Mouse (Mus musculus) heart, postnatal 0 days (tissue): ENCODE results near the gene Ell2. TPM values are rescaled to one million over a fixed set of nuclear protein-coding genes. Genes with fewer than 3 reads are reported as not detected.

ENCODE experiments used
- ATAC-seq: fragments of 200-750 bp; cut with Nextera tagmentation; 2 replicates; pipeline ENCODE4 v1.8.0; 2017; ENCODE audit warnings: low read depth, moderate number of reproducible peaks, moderate library complexity; ENCODE audit not compliant: insufficient read depth
- DNase-seq: peaks from one replicate; pipeline ENCODE4 v3.0.0-alpha.2; 2016; ENCODE audit warnings: low spot score
- H3K27ac ChIP-seq: fragments of 300-500 bp; sonication (generic); 2 replicates; pipeline ENCODE4 v1.5.1; 2014; ENCODE audit warnings: low read depth, mild to moderate bottlenecking
- H3K27me3 ChIP-seq: fragments of 300-500 bp; sonication (generic); 2 replicates; pipeline ENCODE4 v1.6.1; 2014; ENCODE audit warnings: low read length, mixed read lengths; ENCODE audit not compliant: control insufficient read depth, insufficient read depth
- H3K36me3 ChIP-seq: fragments of 300-500 bp; sonication (generic); replicated peaks from 2 replicates; pipeline ENCODE4 v1.6.1; 2014; ENCODE audit warnings: low read length, mixed read lengths; ENCODE audit not compliant: control insufficient read depth, insufficient read depth
- H3K4me1 ChIP-seq: fragments of 300-500 bp; sonication (generic); 2 replicates; pipeline ENCODE4 v1.6.1; 2014; ENCODE audit warnings: antibody characterized with exemption; ENCODE audit not compliant: control insufficient read depth, insufficient read depth
- H3K4me2 ChIP-seq: fragments of 300-500 bp; sonication (generic); 2 replicates; pipeline ENCODE4 v1.6.1; 2014; ENCODE audit warnings: low read depth, mild to moderate bottlenecking, low read length, moderate library complexity
- H3K4me3 ChIP-seq: fragments of 300-500 bp; sonication (generic); 2 replicates; pipeline ENCODE4 v1.5.1; 2014; ENCODE audit warnings: low read depth, low read length
- H3K9ac ChIP-seq: fragments of 300-500 bp; sonication (generic); replicated peaks from 2 replicates; pipeline ENCODE4 v1.6.1; 2014; ENCODE audit warnings: low read depth, low read length, mixed read lengths
- H3K9me3 ChIP-seq: fragments of 300-500 bp; sonication (generic); replicated peaks from 2 replicates; pipeline ENCODE4 v1.6.1; 2016; ENCODE audit warnings: low read length; ENCODE audit not compliant: control insufficient read depth
- CTCF ChIP-seq: IDR thresholded peaks from 2 replicates; pipeline ENCODE4 v1.5.1; 2016; ENCODE audit warnings: antibody characterized with exemption, control low read depth, low read depth
- EP300 ChIP-seq: IDR thresholded peaks from 2 replicates; pipeline ENCODE4 v1.6.1; 2016; ENCODE audit warnings: antibody characterized with exemption, low read depth
- WGBS: fragments of 180-500 bp; shearing (Covaris S2); extraction: QIAGEN DNeasy Blood & Tissue Kit; methylation state at CpG from one replicate; pipeline ENCODE4 v1.1.7; 2014; 5-methylcytosine and 5-hydroxymethylcytosine counted together
- polyA plus RNA-seq: library from polyadenylated mRNA; unstranded; fragments of >200 nt; fragmentation: Nextera tagmentation; extraction: Ambion mirVana; gene quantifications from 2 replicates; pipeline ENCODE4 v1.2.1, GENCODE M21; 2015
- total RNA-seq: library from RNA; depleted of rRNA; stranded (reverse); fragments of >200 nt; gene quantifications from 2 replicates; pipeline ENCODE4 v1.2.3, GENCODE M21; 2014; ENCODE audit warnings: low replicate concordance

The Ell2 gene
- total and polyA plus RNA-seq, 2 experiments from 2014 or later: 2.5 to 2.9 TPM

- Histone ChIP-seq H3K9me3 (no peaks in the 10 kb centered on the region), H3K27me3 (no peaks in the 10 kb centered on the region), H3K9ac (no peak overlapping the region), H3K27ac (no peak overlapping the region), H3K4me3 (no peak overlapping the region), H3K36me3 (0 out of 2 replicates have a peak, but pooled peaks cover 4% of the 10 kb centered on the region), H3K4me2 (no peak overlapping the region), H3K4me1 (no peaks in the 10 kb centered on the region)
- TF ChIP-seq CTCF (no peak), EP300 (no peak)
- ATAC-seq (no peak), DNase-seq (no peak)
- 81% methylated on average over 1 of the region's 1 CpGs for WGBS
These were observed 59.2 kb downstream of the Ell2 start for GRCm38 (mm10) chr13:75765742-75766141.

- no peak overlapping the region for H3K27ac ChIP-seq
- no peaks in the 10 kb centered on the region for H3K9me3 ChIP-seq
- no peak overlapping the region for H3K9ac ChIP-seq
- no peak overlapping the region for H3K4me2 ChIP-seq
- 60% methylated on average over 5 of the region's 5 CpGs for WGBS
- H3K4me1 ChIP-seq: no peaks in the 10 kb centered on the region
- no peak overlapping the region for H3K4me3 ChIP-seq
- TF ChIP-seq CTCF (no peak), EP300 (no peak)
- no peak for ATAC-seq
- H3K36me3 ChIP-seq: 0 out of 2 replicates have a peak, but pooled peaks cover 4% of the 10 kb centered on the region
- H3K27me3 ChIP-seq: no peaks in the 10 kb centered on the region
- DNase-seq: no peak
These were observed 59.7 kb downstream of the Ell2 start for GRCm38 (mm10) chr13:75766238-75766637.

GRCm38 (mm10) chr13:75766967-75767366 lies 60.4 kb downstream of the Ell2 start:
- Histone ChIP-seq H3K36me3 (0 out of 2 replicates have a peak, but pooled peaks cover 4% of the 10 kb centered on the region), H3K4me3 (no peak overlapping the region), H3K4me1 (no peaks in the 10 kb centered on the region), H3K9ac (no peak overlapping the region), H3K27me3 (no peaks in the 10 kb centered on the region), H3K4me2 (no peak overlapping the region), H3K9me3 (no peaks in the 10 kb centered on the region), H3K27ac (no peak overlapping the region)
- DNase-seq (no peak), ATAC-seq (no peak)
- 72% methylated on average over 2 of the region's 2 CpGs for WGBS
- no peak for TF ChIP-seq EP300
- TF ChIP-seq CTCF: no peak

- TF ChIP-seq CTCF (no peak), EP300 (no peak)
- no peak overlapping the region for H3K4me3 ChIP-seq
These were observed 64.2 kb downstream of the Ell2 start for GRCm38 (mm10) chr13:75770744-75771143.

GRCm38 (mm10) chr13:75771404-75771803 lies 64.8 kb downstream of the Ell2 start:
- Histone ChIP-seq H3K4me3 (no peak overlapping the region), H3K27me3 (no peaks in the 10 kb centered on the region), H3K9me3 (no peaks in the 10 kb centered on the region), H3K4me2 (no peak overlapping the region), H3K4me1 (no peaks in the 10 kb centered on the region), H3K27ac (no peak overlapping the region), H3K9ac (no peak overlapping the region), H3K36me3 (no peaks in the 10 kb centered on the region; the same call in 1 of the 2 replicates)
- no peak for DNase-seq
- ATAC-seq: no peak
- TF ChIP-seq EP300: no peak
- no peak for TF ChIP-seq CTCF
- WGBS: 82% methylated on average over 4 of the region's 4 CpGs

More at GRCm38 (mm10) chr13:75770744-75771143, 64.2 kb downstream of the Ell2 start:
- ATAC-seq (no peak), DNase-seq (no peak)
- H3K27ac ChIP-seq: no peak overlapping the region
- no peaks in the 10 kb centered on the region for H3K9me3 ChIP-seq
- no peaks in the 10 kb centered on the region for H3K27me3 ChIP-seq
- no peaks in the 10 kb centered on the region for H3K4me1 ChIP-seq
- 98% methylated on average over 2 of the region's 2 CpGs for WGBS
- no peak overlapping the region for H3K4me2 ChIP-seq
- H3K9ac ChIP-seq: no peak overlapping the region
- H3K36me3 ChIP-seq: no peaks in the 10 kb centered on the region; the same call in 1 of the 2 replicates
